Mouse (Mus musculus) embryonic fibroblast, embryonic 13.5 days (primary cell): Measurements from ENCODE around the gene Ugt1a7c.

Experiments
- CTCF ChIP-seq: IDR thresholded peaks from 2 replicates; pipeline ENCODE4 v1.5.1; 2011; ENCODE audit warnings: mild to moderate bottlenecking, control low read depth, low read length, moderate library complexity, borderline replicate concordance; ENCODE audit not compliant: insufficient read depth
- POLR2A ChIP-seq: IDR thresholded peaks from 2 replicates; pipeline ENCODE4 v1.6.1; 2011; ENCODE audit warnings: low read depth, mild to moderate bottlenecking, control low read depth, low read length, moderate library complexity

- TF ChIP-seq CTCF, result no peak
- no peak for TF ChIP-seq POLR2A
Observed at GRCm38 (mm10) chr1:88192136-88192535, 97.3 kb downstream of the Ugt1a7c start.
